Mouse (Mus musculus) midbrain, embryonic 14.5 days (tissue): ENCODE data around the gene Agpat3. TPM values are rescaled to one million over a fixed set of nuclear protein-coding genes. Genes with fewer than 3 reads are reported as not detected.

Experiments
- ATAC-seq: fragments of 200-750 bp; cut with Nextera tagmentation; 2 replicates; pipeline ENCODE4 v1.8.0; 2017; ENCODE audit warnings: moderate number of reproducible peaks, moderate library complexity; ENCODE audit not compliant: low FRiP score, low TSS enrichment
- DNase-seq: peaks from one replicate; pipeline ENCODE4 v3.0.0-alpha.2; 2015
- H3K27ac ChIP-seq: fragments of 300-500 bp; sonication (generic); replicated peaks from 2 replicates; pipeline ENCODE4 v1.5.1; 2014; ENCODE audit warnings: mild to moderate bottlenecking, low read depth, low read length, moderate library complexity
- H3K27me3 ChIP-seq: fragments of 300-500 bp; sonication (generic); 2 replicates; pipeline ENCODE4 v1.6.1; 2014; ENCODE audit warnings: low read length, control low read depth, mixed read lengths; ENCODE audit not compliant: control insufficient read depth, insufficient read depth
- H3K36me3 ChIP-seq: fragments of 300-500 bp; sonication (generic); 2 replicates; pipeline ENCODE4 v1.6.1; 2014; ENCODE audit warnings: low read length, control low read depth; ENCODE audit not compliant: control insufficient read depth, insufficient read depth
- H3K4me1 ChIP-seq: fragments of 300-500 bp; sonication (generic); 2 replicates; pipeline ENCODE4 v1.6.1; 2014; ENCODE audit warnings: mild to moderate bottlenecking, antibody characterized with exemption, low read length, control low read depth; ENCODE audit not compliant: control insufficient read depth, insufficient read depth
- H3K4me2 ChIP-seq: fragments of 300-500 bp; sonication (generic); 2 replicates; pipeline ENCODE4 v1.6.1; 2014; ENCODE audit warnings: mild to moderate bottlenecking, low read length, moderate library complexity
- H3K4me3 ChIP-seq: fragments of 300-500 bp; sonication (generic); replicated peaks from 2 replicates; pipeline ENCODE4 v1.5.1; 2014; ENCODE audit warnings: low read depth, low read length
- H3K9ac ChIP-seq: fragments of 300-500 bp; sonication (generic); replicated peaks from 2 replicates; pipeline ENCODE4 v1.6.1; 2014; ENCODE audit warnings: mild to moderate bottlenecking, low read length, moderate library complexity
- H3K9me3 ChIP-seq: fragments of 300-500 bp; sonication (generic); 2 replicates; pipeline ENCODE4 v1.6.1; 2016; ENCODE audit warnings: low read length, control low read depth, mixed read lengths; ENCODE audit not compliant: control insufficient read depth
- whole genome bisulfite sequencing: fragments of 180-500 bp; shearing (Covaris S2); extraction: QIAGEN DNeasy Blood & Tissue Kit; methylation state at CpG from one replicate; pipeline ENCODE4 v1.1.7; 2014; 5-methylcytosine and 5-hydroxymethylcytosine counted together
- polyA plus RNA-seq: library from polyadenylated mRNA; unstranded; fragments of >200 nt; fragmentation: Nextera tagmentation; extraction: Ambion mirVana; gene quantifications from 2 replicates; pipeline ENCODE4 v1.2.1, GENCODE M21; 2014

The Agpat3 gene
- polyA plus RNA-seq, 1 experiment from 2014 or later, result 61.4 TPM

DNA sequence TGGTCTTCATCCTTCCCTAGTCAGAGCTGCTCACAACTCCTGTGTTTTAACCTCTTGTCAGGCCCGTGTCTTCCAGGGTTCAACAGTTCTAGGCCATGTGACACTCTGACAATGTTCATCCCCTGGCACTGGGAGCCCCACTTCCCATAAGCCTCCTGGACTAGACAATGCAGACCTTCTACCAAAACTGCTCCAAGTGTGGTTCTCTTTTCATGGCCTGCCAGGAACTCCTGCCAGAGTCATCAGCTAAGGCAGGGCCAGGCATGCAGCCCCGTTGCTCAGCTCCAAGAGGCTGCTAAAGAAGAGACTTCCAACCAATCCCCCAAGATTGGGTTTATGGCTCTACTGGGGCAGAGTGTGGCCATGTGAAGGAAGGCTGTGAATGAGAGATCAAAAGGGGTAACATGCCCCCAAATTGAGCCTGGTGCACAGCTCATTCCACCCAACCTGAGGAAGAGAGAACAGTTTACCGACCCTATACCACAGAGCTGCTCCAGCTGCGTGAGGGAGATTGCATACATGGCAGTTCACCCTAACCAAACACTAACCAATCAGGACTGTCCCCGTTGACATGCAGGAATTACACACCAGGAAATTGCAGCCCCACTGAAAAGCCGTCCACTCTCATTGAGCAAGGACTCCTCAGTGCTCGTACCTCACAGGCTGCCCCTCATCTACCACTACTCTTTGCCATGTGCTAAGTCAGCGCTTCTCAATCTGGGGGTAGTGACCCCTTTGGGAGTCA, 115.2 kb downstream of the Agpat3 start:
- Histone ChIP-seq H3K27ac (no peak overlapping the region), H3K9ac (no peak overlapping the region), H3K36me3 (0 out of 2 replicates have a peak, but pooled peaks cover 3% of the 10 kb centered on the region), H3K4me3 (no peak overlapping the region), H3K9me3 (no peaks in the 10 kb centered on the region), H3K27me3 (no peaks in the 10 kb centered on the region), H3K4me1 (no peaks in the 10 kb centered on the region), H3K4me2 (no peak overlapping the region)
- WGBS, result 85% methylated on average over 8 of the region's 8 CpGs
- no peak for ATAC-seq
- peak; percentile 5 for DNase-seq

DNA sequence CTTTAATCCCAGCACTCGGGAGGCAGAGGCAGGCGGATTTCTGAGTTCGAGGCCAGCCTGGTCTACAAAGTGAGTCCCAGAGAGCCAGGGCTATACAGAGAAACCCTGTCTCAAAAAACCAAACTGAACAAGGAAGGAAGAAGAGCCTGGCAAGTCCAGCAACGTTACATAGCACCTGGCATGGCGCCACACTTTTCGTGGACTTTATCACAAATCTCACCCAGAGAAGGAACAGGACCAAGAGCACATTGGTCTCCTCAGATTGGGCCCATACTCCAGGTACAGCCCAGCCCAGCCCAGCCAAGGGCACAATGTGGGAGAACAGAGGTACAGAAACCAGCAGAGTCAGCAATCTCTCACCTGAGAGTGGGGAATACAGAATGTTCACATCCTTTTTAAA, 118.5 kb downstream of the Agpat3 start:
- Histone ChIP-seq H3K27me3 (no peaks in the 10 kb centered on the region), H3K27ac (no peak overlapping the region), H3K4me3 (no peak overlapping the region), H3K4me2 (no peak overlapping the region), H3K4me1 (no peaks in the 10 kb centered on the region), H3K9ac (no peak overlapping the region), H3K9me3 (no peaks in the 10 kb centered on the region), H3K36me3 (peaks cover 19% of the 10 kb centered on the region)
- ATAC-seq (no peak), DNase-seq (no peak)
- 93% methylated on average over 6 of the region's 6 CpGs for WGBS

DNA sequence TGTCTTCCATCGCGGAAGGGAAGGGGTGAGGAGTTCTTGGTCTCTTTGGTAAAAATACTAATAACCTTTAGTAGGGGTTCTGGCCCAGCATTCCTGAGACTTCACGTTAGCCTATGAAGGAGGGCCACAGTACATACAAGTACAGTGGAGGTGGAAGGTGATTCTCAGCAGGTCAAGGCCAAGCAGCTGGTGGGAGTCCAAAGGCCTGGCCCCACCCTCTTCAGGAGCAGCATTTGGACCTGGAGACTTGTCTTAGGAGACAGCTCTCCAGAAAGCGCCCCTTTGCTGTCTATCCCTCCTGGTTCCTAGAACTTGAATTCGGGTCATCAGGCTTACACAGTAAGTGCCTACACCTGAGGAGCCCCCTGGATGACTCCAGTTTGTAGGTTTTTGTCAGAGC, 119.1 kb downstream of the Agpat3 start:
- 89% methylated on average over 5 of the region's 5 CpGs for WGBS
- H3K27ac ChIP-seq, result no peak overlapping the region
- H3K9ac ChIP-seq, result no peak overlapping the region
- H3K27me3 ChIP-seq, result no peaks in the 10 kb centered on the region
- no peak overlapping the region for H3K4me3 ChIP-seq
- H3K4me2 ChIP-seq, result no peak overlapping the region
- ATAC-seq, result no peak
- no peaks in the 10 kb centered on the region for H3K4me1 ChIP-seq
- peaks cover 23% of the 10 kb centered on the region for H3K36me3 ChIP-seq
- H3K9me3 ChIP-seq, result no peaks in the 10 kb centered on the region
- DNase-seq, result no peak

DNA sequence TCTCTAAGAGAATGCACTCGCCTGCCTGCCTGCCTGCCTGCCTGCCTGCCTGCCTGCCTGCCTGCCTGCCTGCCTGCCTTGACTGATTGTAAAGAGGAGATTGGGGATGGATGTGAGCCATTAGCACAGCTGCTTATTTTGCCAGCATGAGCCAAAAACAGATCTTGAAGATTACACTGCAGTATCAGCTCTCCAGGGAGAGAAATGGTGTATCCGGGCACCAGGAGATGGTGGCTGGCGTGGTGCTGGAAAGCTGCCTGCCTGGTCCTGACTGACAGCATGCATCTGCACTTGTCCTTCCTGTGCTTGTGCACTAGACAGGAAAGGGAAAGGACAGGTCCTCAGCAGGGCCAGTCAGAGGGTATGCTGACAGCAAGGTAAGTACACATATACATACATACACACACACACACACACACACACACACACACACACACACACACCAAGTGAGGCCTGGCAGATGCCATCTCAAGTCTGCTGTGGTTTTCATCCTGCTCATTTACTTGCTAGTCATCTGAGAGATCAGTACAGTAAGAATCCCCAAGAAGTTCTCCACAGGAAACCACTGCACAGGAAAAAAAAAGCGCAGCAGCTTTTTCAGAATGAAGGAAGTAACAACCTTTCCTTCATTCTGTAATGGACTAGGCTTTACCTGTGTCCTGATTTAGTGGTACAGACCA, 119.8 kb downstream of the Agpat3 start:
- Histone ChIP-seq H3K27me3 (no peaks in the 10 kb centered on the region), H3K4me3 (no peak overlapping the region), H3K9ac (no peak overlapping the region), H3K9me3 (no peaks in the 10 kb centered on the region), H3K27ac (no peak overlapping the region), H3K36me3 (peaks cover 29% of the 10 kb centered on the region), H3K4me1 (no peaks in the 10 kb centered on the region), H3K4me2 (no peak overlapping the region)
- ATAC-seq (no peak), DNase-seq (no peak)
- 95% methylated on average over 4 of the region's 4 CpGs for WGBS

DNA sequence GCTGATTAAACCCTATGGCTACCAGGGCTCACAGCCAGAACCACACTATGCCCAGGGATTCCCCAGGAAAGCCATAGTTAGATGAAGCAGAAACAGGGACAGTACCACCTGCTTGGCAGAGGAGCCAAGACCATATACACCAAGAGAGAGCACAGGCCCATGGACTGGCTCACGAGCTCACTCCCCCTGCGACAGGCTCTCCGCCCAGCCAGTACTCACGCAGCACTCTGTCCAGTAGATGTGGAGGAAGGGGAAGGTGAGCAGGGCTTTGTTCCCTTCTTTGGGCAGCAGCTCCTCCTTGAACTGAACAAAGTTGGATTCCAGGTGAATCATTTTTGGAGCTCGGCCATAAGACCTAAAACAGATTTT, 123.7 kb downstream of the Agpat3 start:
- no peaks in the 10 kb centered on the region for H3K4me1 ChIP-seq
- no peak for DNase-seq
- no peaks in the 10 kb centered on the region for H3K27me3 ChIP-seq
- H3K36me3 ChIP-seq, result peaks cover 43% of the 10 kb centered on the region
- no peak for ATAC-seq
- no peaks in the 10 kb centered on the region for H3K9me3 ChIP-seq
- no peak overlapping the region for H3K4me2 ChIP-seq
- no peak overlapping the region for H3K9ac ChIP-seq
- no peak overlapping the region for H3K27ac ChIP-seq
- WGBS, result 91% methylated on average over 5 of the region's 5 CpGs
- H3K4me3 ChIP-seq, result no peak overlapping the region

DNA sequence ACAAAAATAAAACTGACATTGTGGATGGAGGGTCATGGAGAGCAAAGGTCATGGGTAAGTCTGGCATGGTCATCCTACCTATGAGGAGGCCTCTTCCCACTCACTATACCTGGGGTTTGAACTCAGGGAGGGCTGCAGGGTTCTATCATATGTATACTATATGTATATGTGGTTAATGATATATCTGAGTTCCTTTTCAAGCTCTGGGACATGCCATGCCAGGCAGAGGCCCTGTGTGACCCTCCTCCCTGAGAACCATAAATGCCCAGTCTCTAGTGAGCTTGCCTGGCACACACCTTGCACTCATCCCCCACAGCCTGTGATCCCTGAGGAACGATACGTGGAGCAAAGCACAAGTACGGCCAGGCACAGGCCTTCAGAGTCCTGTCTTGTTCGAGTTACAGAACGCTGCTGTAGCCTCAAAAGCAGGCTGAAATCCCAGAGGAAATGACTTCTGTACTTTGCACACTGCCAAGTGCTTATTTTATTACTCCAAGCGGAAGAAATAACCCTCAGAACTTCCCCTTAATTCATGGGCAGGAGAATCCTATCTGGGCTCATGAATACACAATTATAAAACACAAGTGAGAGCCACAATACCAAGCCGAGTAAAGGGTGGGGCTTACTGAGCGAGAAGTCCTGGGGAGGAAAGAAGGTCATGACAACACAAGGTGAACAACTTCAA, 124.3 kb downstream of the Agpat3 start:
- no peak overlapping the region for H3K4me3 ChIP-seq
- H3K27ac ChIP-seq, result no peak overlapping the region
- 92% methylated on average over 8 of the region's 8 CpGs for WGBS
- peaks cover 43% of the 10 kb centered on the region for H3K36me3 ChIP-seq
- H3K9ac ChIP-seq, result no peak overlapping the region
- no peaks in the 10 kb centered on the region for H3K27me3 ChIP-seq
- DNase-seq, result no peak
- no peak overlapping the region for H3K4me2 ChIP-seq
- no peak for ATAC-seq
- no peaks in the 10 kb centered on the region for H3K4me1 ChIP-seq
- H3K9me3 ChIP-seq, result no peaks in the 10 kb centered on the region

DNA sequence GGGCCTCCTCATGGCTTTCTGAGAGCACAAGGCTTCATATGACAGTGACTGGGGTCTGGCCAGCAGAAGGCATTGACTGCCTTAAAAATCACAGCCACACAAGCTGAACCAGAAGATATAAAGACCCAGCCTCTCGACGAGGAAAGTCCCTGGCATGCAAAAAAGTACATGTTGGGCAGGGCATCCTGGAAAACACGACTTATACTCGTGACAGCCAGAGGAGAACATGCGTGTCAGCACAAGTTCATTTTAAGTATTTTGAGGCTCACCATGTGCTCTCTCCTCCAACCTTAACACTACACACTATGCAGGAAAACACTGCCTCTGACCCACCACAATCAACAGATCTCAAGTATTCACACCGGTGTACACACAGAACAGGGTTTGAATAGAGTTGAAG, 128.2 kb downstream of the Agpat3 start:
- no peaks in the 10 kb centered on the region for H3K9me3 ChIP-seq
- H3K4me3 ChIP-seq, result no peak overlapping the region
- no peak overlapping the region for H3K4me2 ChIP-seq
- ATAC-seq (no peak), DNase-seq (no peak)
- no peaks in the 10 kb centered on the region for H3K4me1 ChIP-seq
- H3K36me3 ChIP-seq, result peaks cover 53% of the 10 kb centered on the region
- WGBS, result 94% methylated on average over 6 of the region's 6 CpGs
- H3K9ac ChIP-seq, result no peak overlapping the region
- no peak overlapping the region for H3K27ac ChIP-seq
- H3K27me3 ChIP-seq, result no peaks in the 10 kb centered on the region

DNA sequence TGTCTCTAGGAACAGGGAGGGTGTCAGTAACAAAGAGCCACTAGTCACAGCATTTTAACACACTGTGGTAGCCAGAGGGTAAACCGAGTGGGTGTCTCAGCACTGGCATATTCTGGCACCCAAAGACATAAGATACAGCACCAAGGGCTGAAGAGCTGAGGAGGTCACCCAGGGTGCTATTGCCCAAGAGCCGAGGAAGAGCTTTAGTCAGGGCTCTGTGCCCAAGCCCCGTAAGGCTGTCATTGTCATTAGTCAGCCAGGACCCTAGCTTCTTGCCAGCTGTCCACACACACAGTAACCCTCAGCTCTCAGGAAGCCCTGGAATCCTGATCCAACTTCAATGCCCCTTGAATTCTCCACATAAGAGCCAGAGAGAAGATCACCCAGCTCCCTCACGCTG, 129.4 kb downstream of the Agpat3 start:
- H3K9me3 ChIP-seq, result no peaks in the 10 kb centered on the region
- no peaks in the 10 kb centered on the region for H3K27me3 ChIP-seq
- no peaks in the 10 kb centered on the region for H3K4me1 ChIP-seq
- 88% methylated on average over 4 of the region's 4 CpGs for WGBS
- DNase-seq (no peak), ATAC-seq (no peak)
- no peak overlapping the region for H3K4me3 ChIP-seq
- H3K27ac ChIP-seq, result no peak overlapping the region
- no peak overlapping the region for H3K4me2 ChIP-seq
- peaks cover 56% of the 10 kb centered on the region for H3K36me3 ChIP-seq
- no peak overlapping the region for H3K9ac ChIP-seq
